Mouse (Mus musculus) G1E-ER4 (cell line): ENCODE measurements around the gene Sos1. TPM values are rescaled to one million over a fixed set of nuclear protein-coding genes. Genes with fewer than 3 reads are reported as not detected.

Experiments used
- GATA1 ChIP-seq: IDR thresholded peaks from one replicate; pipeline ENCODE4 v1.8.0; 2012; ENCODE audit warnings: low read length, inconsistent platforms
- polyA plus RNA-seq: library from polyadenylated mRNA; stranded (reverse); fragments of >175 nt; gene quantifications from 2 replicates; pipeline ENCODE4 v1.2.3, GENCODE M21; 2012

Sos1 gene
- polyA plus RNA-seq, 1 experiment = 3.8 TPM

- no peak for TF ChIP-seq GATA1
Measured at GRCm38 (mm10) chr17:80501037-80501804, 21.0 kb upstream of the Sos1 start.

DNA sequence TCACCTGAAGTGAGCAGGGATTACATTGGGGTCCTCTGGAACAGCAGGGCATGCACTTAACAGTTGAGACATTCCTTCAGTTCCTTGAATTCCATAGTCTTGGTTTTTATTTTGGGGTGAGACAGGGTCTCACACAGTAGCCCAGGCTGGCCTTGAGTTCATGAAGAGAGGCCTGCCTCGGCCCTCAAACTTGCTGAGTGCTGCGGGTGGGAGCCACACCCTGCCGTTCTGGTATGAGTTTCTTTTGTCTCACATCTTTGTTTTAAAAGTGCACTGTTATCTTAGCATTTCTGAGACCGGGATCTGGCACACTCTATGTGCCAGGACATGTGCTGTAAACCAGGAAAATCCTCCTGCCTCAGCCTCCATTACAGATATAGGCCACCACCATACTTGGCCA, 19.8 kb upstream of the Sos1 start:
- no peak for TF ChIP-seq GATA1

DNA sequence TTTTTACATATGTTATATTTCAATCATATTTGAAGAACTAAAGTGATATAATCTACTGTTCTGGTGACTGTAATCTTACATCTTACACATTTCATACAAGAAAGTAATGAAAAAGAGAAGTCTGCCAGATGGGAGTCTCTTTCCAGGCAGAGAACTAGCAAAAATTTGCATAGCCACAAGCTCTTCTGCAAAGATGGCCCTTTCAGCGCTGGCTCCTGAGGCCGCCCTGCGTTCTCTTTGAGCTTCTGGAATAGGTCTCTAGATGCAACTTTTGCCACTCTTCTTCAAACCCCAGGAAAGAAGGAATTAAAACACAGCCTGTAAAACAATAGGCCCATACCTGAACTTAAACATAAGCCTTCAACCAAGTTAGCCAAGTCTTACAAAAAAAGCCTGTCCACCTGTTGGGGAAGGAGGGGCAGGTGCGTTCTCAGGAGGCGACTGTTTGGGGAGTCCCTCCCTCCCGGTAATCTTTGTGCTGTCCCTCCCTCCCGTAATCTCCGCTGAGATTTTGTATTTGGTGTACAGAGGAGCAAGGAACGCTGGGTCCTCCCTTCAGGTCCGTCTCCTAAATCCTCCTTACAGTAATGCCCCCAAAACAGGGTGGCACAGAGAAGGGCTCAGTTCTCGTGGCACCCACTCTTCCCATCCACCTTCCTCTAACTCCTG, 18.5 kb upstream of the Sos1 start:
- TF ChIP-seq GATA1 = no peak

DNA sequence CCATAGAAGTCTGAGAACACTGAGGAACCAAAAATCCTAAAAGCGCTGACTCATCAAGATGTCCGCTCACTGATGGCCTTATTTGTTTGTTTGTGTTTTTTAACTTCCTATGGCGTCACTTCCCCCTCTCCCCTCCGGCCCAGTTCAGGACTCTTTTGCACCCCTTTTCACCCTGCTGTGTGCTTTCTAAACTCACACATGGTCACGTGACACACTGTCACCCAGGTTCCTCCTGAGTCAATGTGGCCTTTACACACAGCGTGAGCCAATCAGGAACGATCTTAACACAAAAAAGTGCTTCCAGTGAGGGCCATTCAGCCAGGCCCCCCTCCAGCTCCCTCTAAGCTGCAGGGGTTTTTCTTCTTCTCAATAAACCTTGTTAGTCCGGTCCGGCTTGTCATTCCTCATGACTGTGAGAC, 16.9 kb upstream of the Sos1 start:
- no peak for TF ChIP-seq GATA1

GRCm38 (mm10) chr17:80496607-80497170, 16.4 kb upstream of the Sos1 start:
- TF ChIP-seq GATA1 = no peak

GRCm38 (mm10) chr17:80496185-80496584, 15.9 kb upstream of the Sos1 start:
- no peak for TF ChIP-seq GATA1

DNA sequence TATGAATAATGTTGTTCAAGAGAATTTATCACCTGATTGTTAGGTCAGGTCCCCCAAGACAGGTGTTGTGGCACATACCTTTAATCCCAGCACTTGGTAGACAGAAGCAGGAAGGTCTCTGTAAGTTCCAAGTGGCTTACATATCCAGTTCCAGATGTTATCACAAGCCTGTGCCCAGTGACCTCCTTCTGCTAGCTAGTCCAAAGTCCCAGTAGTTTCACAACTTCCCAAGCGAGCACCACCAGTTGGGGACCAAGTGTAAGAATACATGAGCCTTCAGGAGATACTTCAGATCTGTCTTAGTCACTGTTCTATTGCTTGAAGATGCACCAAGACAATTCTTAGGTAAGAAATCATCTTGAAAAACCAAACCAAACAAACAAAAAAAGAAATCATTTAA, 13.6 kb upstream of the Sos1 start:
- no peak for TF ChIP-seq GATA1

- no peak for TF ChIP-seq GATA1
Measured at GRCm38 (mm10) chr17:80492811-80493210, 12.6 kb upstream of the Sos1 start.

GRCm38 (mm10) chr17:80492274-80492673, 12.0 kb upstream of the Sos1 start:
- TF ChIP-seq GATA1 = no peak

DNA sequence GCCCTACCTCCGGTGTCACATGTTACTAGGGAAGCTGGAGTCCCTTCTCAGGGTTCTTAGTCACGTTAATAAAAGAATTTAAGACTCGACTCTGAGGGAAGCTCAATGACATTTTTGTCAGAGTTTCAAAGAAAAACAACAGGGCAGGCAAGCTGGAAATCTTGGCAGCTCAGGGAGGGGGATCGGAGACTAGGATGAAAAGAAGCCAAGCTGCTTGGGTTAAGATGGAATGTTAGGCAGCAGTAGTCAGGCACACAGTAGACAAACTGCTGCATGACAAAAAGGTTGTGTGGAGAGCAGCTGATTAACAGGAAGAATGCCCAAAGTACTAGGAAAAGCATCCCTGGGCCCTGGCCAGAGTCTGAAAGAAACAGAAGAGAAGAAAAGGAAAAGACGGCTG, 9.9 kb upstream of the Sos1 start:
- TF ChIP-seq GATA1 = no peak

- TF ChIP-seq GATA1 = no peak
Measured at GRCm38 (mm10) chr17:80488918-80489317, 8.7 kb upstream of the Sos1 start.

DNA sequence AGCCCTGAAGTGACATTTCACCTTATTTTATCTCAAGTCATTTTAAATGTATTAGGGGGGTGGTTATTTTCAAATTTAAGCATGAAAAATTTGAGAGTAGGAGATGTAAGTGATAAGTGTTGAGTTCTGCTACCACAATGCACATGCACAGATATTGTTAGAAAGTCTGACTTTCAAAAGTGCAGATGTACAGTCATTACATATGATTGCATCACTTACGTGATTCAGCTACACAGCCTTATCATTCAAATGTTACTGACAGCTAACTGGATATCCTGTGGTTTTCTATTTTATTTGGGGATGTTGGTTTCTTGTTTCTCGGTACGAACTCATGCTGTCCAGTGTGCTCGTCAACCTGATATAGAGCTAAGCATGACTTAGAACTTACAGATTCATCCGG, 4.9 kb upstream of the Sos1 start:
- peak; percentile 52 for TF ChIP-seq GATA1

GRCm38 (mm10) chr17:80480855-80481224, 587 bp upstream of the Sos1 start:
- TF ChIP-seq GATA1 = no peak

DNA sequence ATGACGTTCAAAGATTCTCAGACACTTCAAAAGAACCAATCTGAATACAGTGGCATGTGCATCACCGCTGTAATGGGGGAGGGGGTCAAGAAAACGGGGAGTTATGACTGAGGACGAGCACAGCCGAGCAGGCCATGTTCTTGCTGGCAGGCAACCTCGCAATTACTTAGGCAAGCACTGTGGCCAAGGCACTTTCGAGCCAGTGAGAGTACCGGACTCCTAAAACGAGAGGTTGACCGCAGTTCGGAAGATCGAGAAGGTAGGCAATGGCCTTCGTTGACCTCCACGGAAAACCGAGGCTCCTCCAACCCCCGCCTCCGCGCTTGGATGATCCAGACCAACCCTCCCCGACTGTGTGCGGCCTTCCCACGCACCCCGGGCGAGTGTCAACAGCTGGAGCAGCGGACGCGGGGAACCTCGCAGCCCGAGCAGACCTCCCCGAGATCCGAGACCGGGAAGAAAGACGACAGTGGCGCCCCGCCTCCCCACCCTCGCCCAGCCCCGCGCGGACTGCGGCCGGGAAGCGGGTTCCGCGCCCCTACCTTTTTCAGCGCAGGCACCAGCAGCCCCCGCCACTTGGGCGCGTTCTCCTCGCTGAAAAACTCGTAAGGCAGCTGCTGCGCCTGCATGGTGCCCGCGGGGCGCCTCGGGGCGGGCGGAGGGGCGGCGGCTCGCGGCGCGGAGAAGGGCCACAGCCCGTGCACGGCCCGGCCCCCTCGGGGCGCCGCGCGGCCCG, 790 bp downstream of the Sos1 start:
- no peak for TF ChIP-seq GATA1

- no peak for TF ChIP-seq GATA1
Measured at GRCm38 (mm10) chr17:80477679-80478078, 2.6 kb downstream of the Sos1 start.

- no peak for TF ChIP-seq GATA1
Measured at GRCm38 (mm10) chr17:80476496-80476895, 3.8 kb downstream of the Sos1 start.
